Mouse (Mus musculus) embryonic facial prominence, embryonic 11.5 days (tissue): ENCODE measurements around the gene Ripk3. TPM values are rescaled to one million over a fixed set of nuclear protein-coding genes. Genes with fewer than 3 reads are reported as not detected.

Experiments used
- ATAC-seq: fragments of 200-750 bp; cut with Nextera tagmentation; replicated peaks from 2 replicates; pipeline ENCODE4 v1.8.0; 2017; ENCODE audit warnings: low read depth; ENCODE audit not compliant: insufficient number of reproducible peaks, low FRiP score, low TSS enrichment
- DNase-seq: peaks from one replicate; pipeline ENCODE4 v3.0.0-alpha.2; 2015; ENCODE audit warnings: low spot score
- H3K27ac ChIP-seq: fragments of 300-500 bp; sonication (generic); replicated peaks from 2 replicates; pipeline ENCODE4 v1.5.1; 2014; ENCODE audit warnings: mild to moderate bottlenecking, low read depth, low read length, control low read depth
- H3K27me3 ChIP-seq: fragments of 300-500 bp; sonication (generic); 2 replicates; pipeline ENCODE4 v1.6.1; 2014; ENCODE audit warnings: mild to moderate bottlenecking, low read length, moderate library complexity, mixed read lengths; ENCODE audit not compliant: control insufficient read depth, insufficient read depth
- H3K36me3 ChIP-seq: fragments of 300-500 bp; sonication (generic); replicated peaks from 2 replicates; pipeline ENCODE4 v1.6.1; 2014; ENCODE audit warnings: low read depth, mild to moderate bottlenecking, low read length, moderate library complexity, mixed read lengths; ENCODE audit not compliant: control insufficient read depth, insufficient read depth
- H3K4me1 ChIP-seq: fragments of 300-500 bp; sonication (generic); 2 replicates; pipeline ENCODE4 v1.6.1; 2014; ENCODE audit warnings: low read length, mixed read lengths; ENCODE audit not compliant: control insufficient read depth, insufficient read depth
- H3K4me2 ChIP-seq: fragments of 300-500 bp; sonication (generic); 2 replicates; pipeline ENCODE4 v1.6.1; 2014; ENCODE audit warnings: low read depth, mild to moderate bottlenecking, control low read depth, low read length, moderate library complexity
- H3K4me3 ChIP-seq: fragments of 300-500 bp; sonication (generic); 2 replicates; pipeline ENCODE4 v1.5.1; 2014; ENCODE audit warnings: low read depth, low read length, control low read depth
- H3K9ac ChIP-seq: fragments of 300-500 bp; sonication (generic); replicated peaks from 2 replicates; pipeline ENCODE4 v1.6.1; 2014; ENCODE audit warnings: mild to moderate bottlenecking, control low read depth, low read length
- H3K9me3 ChIP-seq: fragments of 300-500 bp; sonication (generic); replicated peaks from 2 replicates; pipeline ENCODE4 v1.6.1; 2016; ENCODE audit warnings: mild to moderate bottlenecking, low read length, inconsistent platforms, mixed read lengths; ENCODE audit not compliant: control insufficient read depth
- WGBS: fragments of 180-500 bp; shearing (Covaris S2); extraction: QIAGEN DNeasy Blood & Tissue Kit; methylation state at CpG from one replicate; pipeline ENCODE4 v1.1.7; 2014; 5-methylcytosine and 5-hydroxymethylcytosine counted together
- polyA plus RNA-seq: library from polyadenylated mRNA; unstranded; fragments of >200 nt; fragmentation: Nextera tagmentation; extraction: Ambion mirVana; gene quantifications from 2 replicates; pipeline ENCODE4 v1.2.1, GENCODE M21; 2014

Ripk3 gene
- polyA plus RNA-seq, 1 experiment from 2014 or later = 33.7 TPM

- 26% methylated on average over 11 of the region's 11 CpGs for WGBS
- no peak overlapping the region for H3K9ac ChIP-seq
- no peaks in the 10 kb centered on the region; the same call in none of the 2 replicates for H3K27me3 ChIP-seq
- ATAC-seq = no peak
- no peak for DNase-seq
- no peaks in the 10 kb centered on the region for H3K9me3 ChIP-seq
- no peaks in the 10 kb centered on the region for H3K36me3 ChIP-seq
- no peaks in the 10 kb centered on the region for H3K4me1 ChIP-seq
- no peak overlapping the region for H3K4me2 ChIP-seq
- H3K27ac ChIP-seq = no peak overlapping the region
- no peak overlapping the region for H3K4me3 ChIP-seq
Measured at GRCm38 (mm10) chr14:55787731-55788130, 934 bp downstream of the Ripk3 start.

- Histone ChIP-seq H3K27me3 (no peaks in the 10 kb centered on the region; the same call in none of the 2 replicates), H3K4me3 (no peak overlapping the region), H3K36me3 (no peaks in the 10 kb centered on the region), H3K4me2 (no peak overlapping the region), H3K27ac (no peak overlapping the region), H3K9ac (no peak overlapping the region), H3K9me3 (no peaks in the 10 kb centered on the region), H3K4me1 (peaks cover 3% of the 10 kb centered on the region; the same call in 1 of the 2 replicates)
- ATAC-seq (no peak), DNase-seq (peak; percentile 26)
- WGBS = 25% methylated on average over 6 of the region's 6 CpGs
Measured at GRCm38 (mm10) chr14:55785195-55785594, 3.5 kb downstream of the Ripk3 start.

GRCm38 (mm10) chr14:55783958-55784235 is 4.8 kb downstream of the Ripk3 start, which contains the start of gene Adcy4:
Gene Adcy4 (minus strand): TSS chr14:55784095.
- Histone ChIP-seq H3K9ac (peak within 1 kb of the TSS; percentile 65), H3K27me3 (no peaks in the 10 kb centered on the region; the same call in none of the 2 replicates), H3K9me3 (no peaks in the 10 kb centered on the region), H3K36me3 (no peaks in the 10 kb centered on the region), H3K4me2 (peak within 1 kb of the TSS; percentile 86), H3K4me3 (peak within 1 kb of the TSS; percentile 46), H3K27ac (peak within 1 kb of the TSS; percentile 5), H3K4me1 (peaks cover 3% of the 10 kb centered on the region; the same call in 1 of the 2 replicates)
- ATAC-seq = 0 out of 2 replicates have a peak, but pooled peaks have one; percentile 20
- under 1% methylated on average over 13 of the region's 13 CpGs for WGBS
- DNase-seq = peak; percentile 57

GRCm38 (mm10) chr14:55783171-55783957 is 5.3 kb downstream of the Ripk3 start:
- H3K4me3 ChIP-seq = peak overlapping the region; percentile 46
- peaks cover 3% of the 10 kb centered on the region; the same call in 1 of the 2 replicates for H3K4me1 ChIP-seq
- H3K27me3 ChIP-seq = no peaks in the 10 kb centered on the region; the same call in none of the 2 replicates
- H3K4me2 ChIP-seq = peak overlapping the region; percentile 86
- peak overlapping the region; percentile 5 for H3K27ac ChIP-seq
- under 1% methylated on average over 30 of the region's 31 CpGs for WGBS
- ATAC-seq (0 out of 2 replicates have a peak, but pooled peaks have one; percentile 2), DNase-seq (peak; percentile 90)
- peak overlapping the region; percentile 65 for H3K9ac ChIP-seq
- H3K9me3 ChIP-seq = no peaks in the 10 kb centered on the region
- no peaks in the 10 kb centered on the region for H3K36me3 ChIP-seq

GRCm38 (mm10) chr14:55782361-55782960 is 6.2 kb downstream of the Ripk3 start:
- WGBS = 32% methylated on average over 9 of the region's 9 CpGs
- DNase-seq = no peak
- H3K9ac ChIP-seq = 0 out of 2 replicates have a peak overlapping the region, but pooled peaks have one; percentile 1
- peak overlapping the region; percentile 46 for H3K4me3 ChIP-seq
- no peaks in the 10 kb centered on the region for H3K36me3 ChIP-seq
- H3K4me1 ChIP-seq = peaks cover 3% of the 10 kb centered on the region; the same call in 1 of the 2 replicates
- H3K4me2 ChIP-seq = peak overlapping the region; percentile 86
- no peak for ATAC-seq
- H3K27ac ChIP-seq = no peak overlapping the region; the same call in 1 of the 2 replicates
- no peaks in the 10 kb centered on the region for H3K9me3 ChIP-seq
- H3K27me3 ChIP-seq = no peaks in the 10 kb centered on the region; the same call in 1 of the 2 replicates

GRCm38 (mm10) chr14:55781310-55781709 is 7.4 kb downstream of the Ripk3 start:
- Histone ChIP-seq H3K27ac (no peak overlapping the region), H3K27me3 (no peaks in the 10 kb centered on the region; the same call in 1 of the 2 replicates), H3K4me3 (no peak overlapping the region), H3K4me1 (peaks cover 3% of the 10 kb centered on the region; the same call in 1 of the 2 replicates), H3K9me3 (no peaks in the 10 kb centered on the region), H3K9ac (no peak overlapping the region), H3K4me2 (peak overlapping the region; percentile 19), H3K36me3 (no peaks in the 10 kb centered on the region)
- DNase-seq (peak; percentile 91), ATAC-seq (peak; percentile 36; the same call in 1 of the 2 replicates)
- 11% methylated on average over 14 of the region's 14 CpGs for WGBS

- no peak overlapping the region for H3K4me3 ChIP-seq
- no peak overlapping the region for H3K4me2 ChIP-seq
- H3K27me3 ChIP-seq = no peaks in the 10 kb centered on the region; the same call in 1 of the 2 replicates
- no peaks in the 10 kb centered on the region for H3K9me3 ChIP-seq
- H3K36me3 ChIP-seq = no peaks in the 10 kb centered on the region
- 79% methylated on average over 11 of the region's 11 CpGs for WGBS
- DNase-seq (no peak), ATAC-seq (no peak)
- H3K9ac ChIP-seq = no peak overlapping the region
- no peak overlapping the region for H3K27ac ChIP-seq
- peaks cover 3% of the 10 kb centered on the region; the same call in 1 of the 2 replicates for H3K4me1 ChIP-seq
Measured at GRCm38 (mm10) chr14:55780736-55781135, 7.9 kb downstream of the Ripk3 start.
